Mouse (Mus musculus) midbrain, embryonic 10.5 days (tissue): ENCODE results near the gene Spdye4b. TPM values are rescaled to one million over a fixed set of nuclear protein-coding genes. Genes with fewer than 3 reads are reported as not detected.
"Not testable (repeated sequence)": the region's sequence is repeated elsewhere in the genome, so short reads cannot be mapped to it uniquely, and the experiment has no call there.

ENCODE experiments used
- DNase-seq: peaks from one replicate; pipeline ENCODE4 v3.0.0-alpha.2; 2017; ENCODE audit warnings: low spot score
- H3K27ac ChIP-seq: fragments of 300-500 bp; sonication (generic); replicated peaks from 2 replicates; pipeline ENCODE4 v1.5.1; 2016; ENCODE audit warnings: mild to moderate bottlenecking
- H3K27me3 ChIP-seq: fragments of 300-500 bp; sonication (generic); 2 replicates; pipeline ENCODE4 v1.6.1; 2016; ENCODE audit warnings: low read depth, mild to moderate bottlenecking; ENCODE audit not compliant: poor library complexity, severe bottlenecking
- H3K36me3 ChIP-seq: fragments of 300-500 bp; sonication (generic); 2 replicates; pipeline ENCODE4 v1.6.1; 2016; ENCODE audit warnings: mild to moderate bottlenecking, moderate library complexity
- H3K4me1 ChIP-seq: fragments of 300-500 bp; sonication (generic); 2 replicates; pipeline ENCODE4 v1.6.1; 2016
- H3K4me3 ChIP-seq: fragments of 300-500 bp; sonication (generic); 2 replicates; pipeline ENCODE4 v1.5.1; 2016; ENCODE audit warnings: mild to moderate bottlenecking, moderate library complexity
- H3K9me3 ChIP-seq: fragments of 300-500 bp; sonication (generic); replicated peaks from 2 replicates; pipeline ENCODE4 v1.6.1; 2016; ENCODE audit warnings: mild to moderate bottlenecking
- WGBS: fragments of 180-500 bp; shearing (Covaris S2); methylation state at CpG from one replicate; pipeline ENCODE4 v1.1.7; 2016; 5-methylcytosine and 5-hydroxymethylcytosine counted together
- polyA plus RNA-seq: library from polyadenylated mRNA; unstranded; fragments of >200 nt; fragmentation: Nextera tagmentation; extraction: Ambion mirVana; gene quantifications from 2 replicates; pipeline ENCODE4 v1.2.1, GENCODE M21; 2016

The Spdye4b gene
- polyA plus RNA-seq, 1 experiment from 2014 or later, result not detected

DNA sequence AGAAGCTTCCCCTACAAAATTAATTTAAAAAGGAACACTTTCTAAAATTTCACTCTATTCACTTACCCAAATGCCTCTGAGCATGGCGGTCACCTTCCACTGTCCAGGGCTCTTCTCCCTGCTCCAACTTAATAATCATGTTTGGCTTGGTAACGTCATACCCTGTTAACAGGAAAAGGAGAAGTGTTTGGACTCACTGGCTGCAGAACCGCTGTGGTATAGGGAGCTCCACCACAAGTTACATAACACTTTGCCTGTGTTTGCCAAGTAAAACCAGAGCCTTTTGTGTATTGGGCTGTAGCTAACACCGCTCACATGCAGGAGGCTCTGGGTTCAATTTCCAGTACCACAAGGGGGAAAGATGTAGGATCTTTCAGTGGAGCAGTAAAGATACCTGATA lies 4.8 kb upstream of the Spdye4b start:
- Histone ChIP-seq H3K27ac (no peak overlapping the region), H3K36me3 (peaks cover 77% of the 10 kb centered on the region), H3K27me3 (no peaks in the 10 kb centered on the region), H3K4me3 (no peak overlapping the region), H3K9me3 (peaks cover 11% of the 10 kb centered on the region), H3K4me1 (peaks cover 20% of the 10 kb centered on the region)
- 94% methylated on average over 4 of the region's 4 CpGs for WGBS
- no peak for DNase-seq

DNA sequence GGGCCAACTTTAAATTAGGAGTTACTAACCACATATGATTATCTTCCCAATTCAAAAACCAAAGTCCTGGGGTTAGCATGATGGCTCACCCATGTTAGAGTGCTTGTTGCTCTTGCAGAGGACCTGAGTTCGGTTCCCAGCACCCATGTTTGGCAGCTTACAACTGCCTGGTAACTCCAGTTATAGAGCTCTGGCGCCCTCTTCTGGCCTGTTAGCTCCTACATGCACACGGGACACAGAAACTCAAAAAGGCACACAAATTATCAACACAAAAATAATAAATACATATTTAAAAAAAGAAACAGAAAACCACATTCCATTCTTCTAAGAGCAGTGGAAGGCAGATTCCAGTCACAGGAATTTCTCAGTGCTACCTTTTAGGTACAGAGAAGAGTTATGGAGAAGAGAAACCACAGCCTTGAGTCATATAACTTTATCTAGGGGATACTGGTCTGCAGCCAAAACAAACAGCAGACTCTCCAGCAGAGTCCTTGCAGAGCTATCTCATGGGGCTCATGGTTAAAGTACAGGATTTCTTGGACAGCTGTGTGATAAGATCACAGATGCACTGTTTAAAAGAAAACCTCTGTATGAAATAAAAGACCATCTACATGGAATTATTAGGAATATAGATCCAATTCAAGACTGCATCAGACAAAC lies 3.1 kb upstream of the Spdye4b start:
- no peak overlapping the region for H3K4me3 ChIP-seq
- peaks cover 21% of the 10 kb centered on the region for H3K4me1 ChIP-seq
- peaks cover 11% of the 10 kb centered on the region for H3K9me3 ChIP-seq
- no peak overlapping the region for H3K27ac ChIP-seq
- H3K36me3 ChIP-seq, result peaks cover 60% of the 10 kb centered on the region
- H3K27me3 ChIP-seq, result no peaks in the 10 kb centered on the region
- DNase-seq, result no peak
- 86% methylated on average over 3 of the region's 3 CpGs for WGBS

DNA sequence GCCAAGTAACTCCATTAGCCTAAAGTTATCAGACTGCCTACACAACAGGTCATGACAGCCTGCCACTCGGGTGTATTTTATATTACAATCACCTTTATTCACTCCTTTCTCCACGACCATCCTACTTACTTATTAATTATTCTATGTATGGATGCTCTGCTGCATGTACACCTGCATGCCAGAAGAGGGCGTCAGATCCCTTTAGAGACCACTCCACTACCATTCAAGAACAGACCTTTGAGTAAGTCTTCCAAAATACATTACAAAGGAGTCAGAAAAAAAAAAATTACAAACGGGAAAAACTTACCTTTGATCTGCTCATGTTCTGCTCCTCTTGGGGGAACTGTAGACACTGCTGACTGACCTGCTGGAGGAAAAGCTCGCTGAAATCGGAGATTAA lies 1.6 kb upstream of the Spdye4b start:
- H3K4me3 ChIP-seq, result peak overlapping the region; percentile 79
- peaks cover 21% of the 10 kb centered on the region for H3K4me1 ChIP-seq
- peaks cover 45% of the 10 kb centered on the region for H3K36me3 ChIP-seq
- H3K9me3 ChIP-seq, result peaks cover 8% of the 10 kb centered on the region
- DNase-seq, result peak; percentile 17
- no peaks in the 10 kb centered on the region for H3K27me3 ChIP-seq
- H3K27ac ChIP-seq, result no peak overlapping the region
- 45% methylated on average over 6 of the region's 6 CpGs for whole genome bisulfite sequencing

DNA sequence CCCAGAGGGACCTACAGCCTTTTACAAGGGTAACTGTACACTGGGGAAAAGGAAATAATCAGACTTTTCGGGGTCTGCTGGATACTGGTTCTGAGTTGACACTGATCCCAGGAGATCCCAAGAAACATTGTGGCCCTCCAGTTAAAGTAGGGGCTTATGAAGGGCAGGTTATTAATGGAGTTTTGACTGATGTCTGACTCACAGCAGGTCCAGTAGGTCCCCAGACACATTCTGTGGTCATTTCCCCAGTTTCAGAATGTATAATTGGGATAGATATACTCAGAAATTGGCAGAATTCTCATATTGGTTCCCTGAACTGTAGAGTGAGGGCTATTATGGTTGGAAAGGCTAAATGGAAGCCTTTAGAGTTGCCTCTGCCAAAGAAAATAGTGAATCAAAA lies 7.2 kb downstream of the Spdye4b start:
- 81% methylated on average over 1 of the region's 1 CpGs for WGBS
- DNase-seq, H3K9me3 ChIP-seq, H3K27ac ChIP-seq, H3K4me3 ChIP-seq, H3K4me1 ChIP-seq, H3K36me3 ChIP-seq, H3K27me3 ChIP-seq: not testable (repeated sequence)

DNA sequence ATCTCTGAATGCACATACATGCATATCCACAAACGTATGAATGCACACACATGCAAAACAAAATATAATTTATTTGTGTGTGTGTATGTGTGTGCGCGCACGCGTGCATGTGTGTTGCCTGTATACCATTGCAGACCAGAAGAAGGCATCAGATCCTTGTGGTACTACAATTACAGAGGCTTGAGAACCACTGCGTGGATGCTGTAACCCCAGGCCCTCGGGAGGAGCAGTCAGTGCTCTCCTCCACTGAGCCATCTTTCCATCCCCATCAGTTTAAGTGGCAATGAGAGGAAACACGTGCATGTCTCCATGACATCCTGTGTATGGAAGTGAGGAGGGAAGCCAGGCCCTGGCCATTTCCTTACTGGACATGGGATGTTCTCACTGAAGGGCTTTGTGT lies 12.0 kb downstream of the Spdye4b start:
- Histone ChIP-seq H3K27ac (no peak overlapping the region), H3K4me3 (no peak overlapping the region), H3K36me3 (no peaks in the 10 kb centered on the region), H3K9me3 (no peaks in the 10 kb centered on the region), H3K4me1 (no peaks in the 10 kb centered on the region), H3K27me3 (no peaks in the 10 kb centered on the region)
- WGBS, result 89% methylated on average over 8 of the region's 8 CpGs
- DNase-seq, result no peak

DNA sequence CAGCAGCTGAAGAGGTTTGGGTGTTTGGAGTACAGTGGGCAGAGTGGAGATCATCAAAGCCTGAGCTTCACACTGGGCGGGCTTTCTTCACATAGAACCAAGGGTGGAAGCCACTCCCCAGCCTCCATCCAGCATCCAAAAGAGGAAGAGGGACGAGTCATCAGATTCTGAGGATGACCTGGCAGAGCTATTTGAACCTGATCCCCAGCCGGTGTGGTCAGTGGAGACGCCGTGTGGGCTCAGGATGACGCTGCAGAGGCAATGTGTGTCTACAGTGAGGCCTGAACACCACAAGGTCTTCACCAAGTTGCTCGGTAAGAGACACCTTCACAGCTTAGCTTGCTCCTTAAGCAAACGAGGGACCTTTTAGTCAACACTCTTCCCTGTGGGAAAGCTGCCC lies 13.9 kb downstream of the Spdye4b start:
- H3K4me1 ChIP-seq, DNase-seq, H3K9me3 ChIP-seq, H3K27me3 ChIP-seq, H3K36me3 ChIP-seq, H3K4me3 ChIP-seq, H3K27ac ChIP-seq: not testable (repeated sequence)
- WGBS, result 77% methylated on average over 8 of the region's 8 CpGs

DNA sequence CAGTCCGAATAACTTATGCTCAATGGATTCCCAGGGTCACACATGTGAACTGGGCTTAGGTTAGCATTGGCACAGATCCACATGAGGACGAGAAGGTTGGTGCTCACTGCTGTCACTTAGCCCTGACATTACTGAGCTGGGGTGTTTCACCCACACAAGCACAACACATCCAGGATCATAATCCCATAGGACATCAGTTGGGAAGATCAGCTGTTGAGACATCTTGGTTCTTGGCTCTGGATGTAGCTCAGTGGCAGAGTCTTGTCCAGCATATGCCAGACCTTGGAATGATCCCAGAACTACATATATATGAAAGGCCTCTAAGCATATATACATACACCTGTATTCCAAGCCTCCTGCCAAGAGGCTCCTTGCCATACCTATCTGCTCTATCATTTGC lies 14.3 kb downstream of the Spdye4b start:
- Histone ChIP-seq H3K36me3 (no peaks in the 10 kb centered on the region), H3K27ac (no peak overlapping the region), H3K4me1 (no peaks in the 10 kb centered on the region), H3K27me3 (no peaks in the 10 kb centered on the region), H3K4me3 (no peak overlapping the region), H3K9me3 (no peaks in the 10 kb centered on the region)
- WGBS, result 79% methylated on average over 2 of the region's 2 CpGs
- DNase-seq, result no peak

DNA sequence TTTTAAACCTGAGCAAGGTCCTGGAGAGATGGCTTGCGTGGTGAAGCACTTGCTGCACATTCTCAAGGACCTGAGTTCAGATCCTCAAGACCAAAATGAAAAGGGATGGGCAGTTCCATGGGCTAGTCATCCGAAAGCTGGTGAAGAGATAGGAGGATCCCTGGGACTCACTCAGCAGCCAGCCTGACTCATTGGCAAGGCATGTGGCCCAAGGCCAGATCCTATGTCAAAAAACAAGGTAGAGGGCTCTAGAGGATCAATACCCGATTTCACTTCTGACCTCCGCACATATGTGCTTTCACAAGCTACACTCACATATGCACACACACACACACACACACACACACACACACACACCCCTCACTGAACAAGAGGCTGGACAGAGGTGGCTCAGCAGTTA lies 15.7 kb downstream of the Spdye4b start:
- WGBS, result 88% methylated on average over 4 of the region's 4 CpGs
- H3K4me1 ChIP-seq, result no peaks in the 10 kb centered on the region
- H3K9me3 ChIP-seq, result no peaks in the 10 kb centered on the region
- H3K4me3 ChIP-seq, result no peak overlapping the region
- no peaks in the 10 kb centered on the region for H3K27me3 ChIP-seq
- H3K36me3 ChIP-seq, result no peaks in the 10 kb centered on the region
- no peak for DNase-seq
- H3K27ac ChIP-seq, result no peak overlapping the region

DNA sequence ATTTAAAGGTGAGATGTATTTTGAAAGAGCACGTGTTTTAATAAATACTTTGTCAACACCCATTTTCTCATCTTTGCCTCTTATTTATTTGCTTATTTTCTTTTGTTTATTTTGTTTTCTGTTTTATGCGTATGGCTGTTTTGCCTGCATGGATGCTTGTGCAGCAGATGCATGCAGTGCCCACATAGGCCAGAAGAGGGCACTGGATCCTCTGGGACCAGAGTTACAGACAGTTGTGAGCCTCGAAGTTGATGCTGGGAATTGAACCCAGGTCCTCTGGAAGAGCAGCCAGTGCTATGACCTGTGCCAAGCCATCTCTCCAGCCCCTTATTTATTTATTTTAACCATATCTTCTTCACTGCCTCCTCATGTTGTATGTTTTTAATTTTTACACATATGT lies 24.2 kb downstream of the Spdye4b start:
- WGBS, result 72% methylated on average over 3 of the region's 3 CpGs
- Histone ChIP-seq H3K4me1 (no peaks in the 10 kb centered on the region), H3K9me3 (peaks cover 11% of the 10 kb centered on the region), H3K36me3 (no peaks in the 10 kb centered on the region), H3K4me3 (no peak overlapping the region), H3K27me3 (no peaks in the 10 kb centered on the region), H3K27ac (no peak overlapping the region)
- no peak for DNase-seq

DNA sequence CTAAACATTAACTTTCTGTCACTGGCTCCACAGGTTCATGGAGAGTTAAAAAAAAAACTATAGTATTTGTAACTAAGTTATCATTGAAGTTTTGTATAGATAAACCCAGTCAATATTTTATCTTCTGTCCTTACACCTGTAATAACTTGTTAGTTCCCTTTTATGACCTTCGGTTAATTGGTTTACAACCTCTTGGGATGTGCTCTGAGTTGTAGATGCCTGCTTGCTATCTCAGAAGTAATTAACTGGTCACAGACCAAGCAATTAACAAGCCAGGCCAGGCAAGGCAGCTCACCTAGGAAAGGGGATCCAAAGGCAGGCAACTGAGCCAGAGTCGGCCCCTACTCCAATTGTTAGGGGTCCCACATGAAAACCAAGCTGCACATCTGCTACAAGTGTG lies 33.0 kb downstream of the Spdye4b start:
- H3K27me3 ChIP-seq, result no peaks in the 10 kb centered on the region
- no peaks in the 10 kb centered on the region for H3K36me3 ChIP-seq
- peaks cover 2% of the 10 kb centered on the region for H3K9me3 ChIP-seq
- no peak overlapping the region for H3K4me3 ChIP-seq
- H3K4me1 ChIP-seq, result no peaks in the 10 kb centered on the region
- DNase-seq, result no peak
- WGBS, result 93% methylated on average over 2 of the region's 2 CpGs
- H3K27ac ChIP-seq, result no peak overlapping the region

DNA sequence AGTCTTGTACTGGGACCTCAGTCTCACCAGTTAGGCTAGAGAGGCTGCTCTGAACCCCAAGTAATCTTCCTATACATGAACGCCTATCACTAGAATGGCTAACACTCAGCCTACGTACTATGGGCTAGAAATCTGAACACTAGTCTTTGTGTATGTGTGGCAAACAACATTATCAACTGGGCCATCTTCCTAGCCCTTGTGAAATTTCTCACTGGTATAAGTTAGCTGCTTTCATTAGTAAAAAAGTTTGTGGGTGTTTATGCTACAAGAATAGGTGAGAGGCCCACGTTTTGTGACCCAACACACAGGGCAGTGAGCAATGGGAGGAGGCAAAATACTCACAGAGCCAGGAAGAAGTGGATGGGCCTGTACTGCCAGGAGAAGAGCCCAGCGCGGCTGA lies 40.2 kb downstream of the Spdye4b start:
- no peak for DNase-seq
- Histone ChIP-seq H3K4me1 (no peaks in the 10 kb centered on the region), H3K9me3 (no peaks in the 10 kb centered on the region)

DNA sequence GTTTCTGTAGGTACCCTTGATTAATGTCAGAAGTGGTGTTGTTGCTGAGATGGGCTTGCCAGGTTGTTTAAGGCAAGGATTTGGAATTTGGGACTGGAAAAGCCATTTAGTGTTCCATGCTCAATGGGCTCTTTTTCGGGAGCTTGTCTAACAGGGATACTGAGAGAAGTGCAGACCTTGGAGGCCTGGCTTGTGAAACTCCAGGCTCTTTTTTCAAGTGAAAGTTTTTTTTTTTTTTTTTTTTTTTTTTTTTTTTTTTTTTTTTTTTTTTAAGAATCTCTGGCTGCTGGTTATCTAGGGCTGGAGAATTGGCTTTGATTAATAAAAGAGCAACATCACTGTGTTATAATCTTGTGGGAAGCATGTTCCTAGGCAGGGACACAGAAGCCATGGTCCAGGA lies 41.5 kb downstream of the Spdye4b start:
- Histone ChIP-seq H3K9me3 (no peaks in the 10 kb centered on the region), H3K27me3 (no peaks in the 10 kb centered on the region), H3K4me3 (no peak overlapping the region), H3K4me1 (no peaks in the 10 kb centered on the region), H3K36me3 (no peaks in the 10 kb centered on the region), H3K27ac (no peak overlapping the region)
- 88% methylated on average over 1 of the region's 1 CpGs for WGBS
- no peak for DNase-seq

More for the DNA sequence above, 40.2 kb downstream of the Spdye4b start:
- no peaks in the 10 kb centered on the region for H3K27me3 ChIP-seq
- no peak overlapping the region for H3K4me3 ChIP-seq
- 88% methylated on average over 5 of the region's 5 CpGs for WGBS
- H3K27ac ChIP-seq, result no peak overlapping the region
- no peaks in the 10 kb centered on the region for H3K36me3 ChIP-seq

DNA sequence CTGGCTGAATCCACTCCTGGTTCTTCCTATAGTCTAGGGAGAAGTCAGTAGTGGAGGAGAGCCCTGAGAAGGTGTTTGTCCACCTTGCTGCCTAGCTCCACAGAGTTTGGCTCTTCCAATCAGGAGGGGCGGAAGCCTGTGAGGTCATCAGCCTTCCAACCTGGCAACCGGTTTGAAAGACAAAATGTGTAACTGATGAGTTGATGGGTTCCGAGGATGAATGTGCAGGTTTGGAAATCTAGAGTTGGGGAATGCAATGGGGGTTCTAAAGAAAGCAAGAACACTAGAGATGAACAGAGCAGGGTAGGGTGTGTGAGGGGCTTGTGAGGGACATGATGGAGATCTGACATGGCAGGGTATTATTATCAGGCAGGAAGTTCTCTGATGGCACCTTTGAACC lies 46.0 kb downstream of the Spdye4b start, which contains the start of gene Spdye4a:
Spdye4a (minus strand) TSS at position 101 of the 400 bp plus-strand sequence.
- peaks cover 19% of the 10 kb centered on the region; the same call in 1 of the 2 replicates for H3K9me3 ChIP-seq

More for the DNA sequence above, 46.0 kb downstream of the Spdye4b start, which contains the start of gene Spdye4a:
- H3K4me1 ChIP-seq, result no peaks in the 10 kb centered on the region
- WGBS, result 89% methylated on average over 3 of the region's 3 CpGs
- no peaks in the 10 kb centered on the region for H3K27me3 ChIP-seq
- DNase-seq, result no peak
- no peak within 1 kb of the TSS for H3K27ac ChIP-seq
- H3K36me3 ChIP-seq, result no peaks in the 10 kb centered on the region
- H3K4me3 ChIP-seq, result no peak within 1 kb of the TSS
